Comparison of ENCODE assay signal across 11 mouse cellular contexts in the genomic region with DNA sequence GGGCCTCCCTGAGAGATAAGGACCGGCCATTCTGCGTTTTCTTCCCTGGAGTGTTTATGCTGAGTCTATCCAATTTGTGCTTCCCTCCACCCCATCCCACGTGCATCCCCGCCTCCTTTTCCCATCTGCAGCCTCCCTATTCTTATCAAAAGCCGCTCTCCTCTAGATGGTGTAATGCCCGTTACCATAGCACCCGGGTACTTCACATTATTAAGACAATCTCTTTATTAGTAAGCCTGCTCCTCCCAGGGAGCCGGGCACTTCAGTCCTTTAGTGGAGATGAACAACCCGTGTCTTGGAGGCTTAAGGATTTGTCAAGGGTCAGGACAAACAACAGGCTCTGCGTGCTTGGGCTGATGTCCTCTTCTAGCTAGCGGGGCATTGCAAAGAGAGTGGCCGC. TPM values are rescaled to one million over a fixed set of nuclear protein-coding genes. Genes with fewer than 3 reads are reported as not detected.
DNase-seq lines count a peak whose midpoint lies in the region; ATAC-seq and TF ChIP-seq lines count a peak whose summit lies in the region.
"Had no signal": no experiment of that assay in that cellular context is flagged by ENCODE, and none has a peak within 500 bp of the region (broad histone marks: within the 10 kb centered on the region; RNA-seq: fewer than 3 reads in every experiment).

No protein-coding gene starts in this region.

- H3K9ac ChIP-seq in neural tube, embryonic 11.5 days (ENCODE audit: low read length): no peak overlapping the region
- H3K9ac ChIP-seq in forebrain, embryonic 16.5 days (replicated peaks; ENCODE audit: low read depth, low read length): no peak overlapping the region
- no peak overlapping the region for H3K9ac ChIP-seq in midbrain, embryonic 13.5 days (replicated peaks)
- no peak overlapping the region for H3K9ac ChIP-seq in intestine, postnatal 0 days (ENCODE audit: low read depth, low read length)
- H3K9ac ChIP-seq: heart, embryonic 15.5 days had no signal

- ATAC-seq in neural tube, embryonic 11.5 days (ENCODE audit: insufficient read depth, low FRiP score, low TSS enrichment): peak; percentile 45; the same call in 1 of the 2 replicates
- ATAC-seq in forebrain, embryonic 16.5 days: peak; percentile 91
- ATAC-seq in midbrain, embryonic 13.5 days: peak; percentile 90
- no peak for ATAC-seq in intestine, postnatal 0 days

- H3K27ac ChIP-seq in neural tube, embryonic 11.5 days (ENCODE audit: low read depth, low read length): no peak overlapping the region
- no peak overlapping the region for H3K27ac ChIP-seq in forebrain, embryonic 16.5 days (ENCODE audit: low read length)
- H3K27ac ChIP-seq in midbrain, embryonic 13.5 days: 0 out of 2 replicates have a peak overlapping the region, but pooled peaks have one; percentile 3
- no peak overlapping the region for H3K27ac ChIP-seq in intestine, postnatal 0 days (ENCODE audit: low read depth, low read length)
- H3K27ac ChIP-seq: heart, embryonic 15.5 days had no signal

- no peak for TF ChIP-seq CTCF in intestine, postnatal 0 days (IDR thresholded peaks at IDR 0.05; ENCODE audit: low read depth)

- WGBS in neural tube, embryonic 11.5 days: 57% methylated on average over 12 of the region's 12 CpGs
- WGBS in forebrain, embryonic 16.5 days: 10% methylated on average over 12 of the region's 12 CpGs
- WGBS in midbrain, embryonic 13.5 days: 2% methylated on average over 12 of the region's 12 CpGs
- WGBS in intestine, postnatal 0 days: 50% methylated on average over 12 of the region's 12 CpGs

- H3K4me1 ChIP-seq in neural tube, embryonic 11.5 days (ENCODE audit: control insufficient read depth, insufficient read depth, low read length): no peaks in the 10 kb centered on the region
- peaks cover 6% of the 10 kb centered on the region for H3K4me1 ChIP-seq in forebrain, embryonic 16.5 days (replicated peaks; ENCODE audit: control insufficient read depth, insufficient read depth, low read length)
- peaks cover 15% of the 10 kb centered on the region for H3K4me1 ChIP-seq in midbrain, embryonic 13.5 days (replicated peaks)
- H3K4me1 ChIP-seq in intestine, postnatal 0 days (replicated peaks; ENCODE audit: control insufficient read depth, insufficient read depth, low read length): no peaks in the 10 kb centered on the region

- no peak overlapping the region for H3K4me3 ChIP-seq in neural tube, embryonic 11.5 days (ENCODE audit: low read depth, low read length)
- no peak overlapping the region for H3K4me3 ChIP-seq in forebrain, embryonic 16.5 days (replicated peaks; ENCODE audit: low read length)
- 0 out of 2 replicates have a peak overlapping the region, but pooled peaks have one; percentile 7 for H3K4me3 ChIP-seq in midbrain, embryonic 13.5 days (replicated peaks)
- no peak overlapping the region for H3K4me3 ChIP-seq in intestine, postnatal 0 days (ENCODE audit: low read depth, low read length)
- H3K4me3 ChIP-seq: heart, embryonic 15.5 days had no signal

- H3K9me3 ChIP-seq in neural tube, embryonic 11.5 days (ENCODE audit: control insufficient read depth, low read length): no peaks in the 10 kb centered on the region
- H3K9me3 ChIP-seq in forebrain, embryonic 16.5 days (ENCODE audit: control insufficient read depth, low read length): no peaks in the 10 kb centered on the region
- H3K9me3 ChIP-seq in midbrain, embryonic 13.5 days: no peaks in the 10 kb centered on the region
- H3K9me3 ChIP-seq in intestine, postnatal 0 days (ENCODE audit: control insufficient read depth): no peaks in the 10 kb centered on the region
- H3K9me3 ChIP-seq: heart, embryonic 15.5 days had no signal

- no peak for DNase-seq in neural tube, embryonic 11.5 days (ENCODE audit: low spot score)
- no peak for DNase-seq in neural tube, embryonic 10.5 days (ENCODE audit: extremely low spot score, low spot score)
- no peak for DNase-seq in heart, adult 8-10 months (ENCODE audit: low spot score)
- DNase-seq in right cerebral cortex, postnatal 14 days: no peak
- DNase-seq: cerebellum, adult 9-11 months; kidney, adult 11 months had no signal

- no peaks in the 10 kb centered on the region for H3K36me3 ChIP-seq in neural tube, embryonic 11.5 days (ENCODE audit: control insufficient read depth, insufficient read depth, low read length)
- H3K36me3 ChIP-seq in forebrain, embryonic 16.5 days (ENCODE audit: control insufficient read depth, insufficient read depth): no peaks in the 10 kb centered on the region
- no peaks in the 10 kb centered on the region for H3K36me3 ChIP-seq in midbrain, embryonic 13.5 days
- no peaks in the 10 kb centered on the region for H3K36me3 ChIP-seq in intestine, postnatal 0 days (ENCODE audit: control insufficient read depth, insufficient read depth)
- H3K36me3 ChIP-seq: heart, embryonic 15.5 days had no signal

- H3K4me2 ChIP-seq in neural tube, embryonic 11.5 days (ENCODE audit: low read depth): no peak overlapping the region
- peak overlapping the region; percentile 38 for H3K4me2 ChIP-seq in forebrain, embryonic 16.5 days (ENCODE audit: low read length)
- H3K4me2 ChIP-seq in midbrain, embryonic 13.5 days (replicated peaks): peak overlapping the region; percentile 43
- no peak overlapping the region for H3K4me2 ChIP-seq in intestine, postnatal 0 days (replicated peaks; ENCODE audit: low read depth)
- H3K4me2 ChIP-seq: heart, embryonic 15.5 days had no signal

- no peaks in the 10 kb centered on the region for H3K27me3 ChIP-seq in neural tube, embryonic 11.5 days (ENCODE audit: control insufficient read depth, insufficient read depth, low read length)
- no peaks in the 10 kb centered on the region for H3K27me3 ChIP-seq in forebrain, embryonic 16.5 days (replicated peaks; ENCODE audit: control insufficient read depth, insufficient read depth, low read length)
- H3K27me3 ChIP-seq in midbrain, embryonic 13.5 days: peaks cover 51% of the 10 kb centered on the region
- no peaks in the 10 kb centered on the region for H3K27me3 ChIP-seq in intestine, postnatal 0 days (replicated peaks; ENCODE audit: control insufficient read depth, insufficient read depth, low read length)
- H3K27me3 ChIP-seq: heart, embryonic 15.5 days had no signal

RNA-seq across cellular contexts. Expression of gene Rxrg, which starts 14.3 kb away (rescaled TPM):
- 8.2 and 10.2 TPM in 2 replicates for polyA plus RNA-seq in neural tube, embryonic 11.5 days (2014; fragmentation: Nextera tagmentation; extraction: Ambion mirVana)
- 40.5 and 61.1 TPM in 2 replicates for polyA plus RNA-seq in forebrain, embryonic 16.5 days (2015; fragmentation: Nextera tagmentation; extraction: Ambion mirVana)
- polyA plus RNA-seq in midbrain, embryonic 13.5 days (2015; fragmentation: Nextera tagmentation; extraction: Ambion mirVana): 4.1 and 4.8 TPM in 2 replicates
- 10 to 100 TPM; 62.7 to 85.3 (median 66.2) TPM for total RNA-seq in heart, adult 8-10 months (2022)
- polyA plus RNA-seq in intestine, postnatal 0 days (2015; fragmentation: Nextera tagmentation; extraction: Ambion mirVana): 0.16 and 0.24 TPM in 2 replicates
- total RNA-seq: megakaryocyte, adult 5-6 weeks had no signal

Comparison
In these comparisons a context has a peak if more than half of its experiments do, and no peak if none do; other contexts are left out.
1. H3K4me2 ChIP-seq: peak in forebrain, embryonic 16.5 days (single experiment) and midbrain, embryonic 13.5 days (single experiment); none in neural tube, embryonic 11.5 days (single experiment) and intestine, postnatal 0 days (single experiment).